Mouse (Mus musculus) megakaryocyte, embryonic 14.5 days (primary cell): Measurements from ENCODE around the gene Pus7.

Source experiments
- FLI1 ChIP-seq: IDR thresholded peaks from 2 replicates; pipeline ENCODE4 v1.6.1; 2012; ENCODE audit warnings: low read length, inconsistent platforms, mixed read lengths
- GATA1 ChIP-seq: IDR thresholded peaks from 3 replicates; pipeline ENCODE4 v1.6.1; 2012; ENCODE audit warnings: mixed read lengths, low read length, inconsistent platforms, borderline replicate concordance

GRCm38 (mm10) chr5:23792726-23793125 is 9.2 kb upstream of the Pus7 start:
- TF ChIP-seq GATA1 (no peak), FLI1 (no peak)
